Mouse (Mus musculus) embryo, embryonic 9.5 days (tissue): ENCODE measurements at regions not wholly inside any gene's neighbourhood (a gene's known extent, or its start where the extent isn't known, plus 50 kb on each side); places are given as distances from the start of the nearest gene placed in this dataset.

Source experiments
- DNase-seq: peaks from one replicate; pipeline ENCODE4 v3.0.0-alpha.2; 2017; ENCODE audit errors: extremely low spot score

- DNase-seq, result no peak
Observed at GRCm38 (mm10) chr2:72674856-72675440, 199.0 kb downstream of the Cdca7 start.

GRCm38 (mm10) chr2:72677731-72678130 lies 201.8 kb downstream of the Cdca7 start:
- DNase-seq, result no peak

GRCm38 (mm10) chr2:72688031-72688430 lies 212.1 kb downstream of the Cdca7 start:
- no peak for DNase-seq

GRCm38 (mm10) chr2:72701081-72701480 lies 225.1 kb downstream of the Cdca7 start:
- DNase-seq, result no peak

DNA sequence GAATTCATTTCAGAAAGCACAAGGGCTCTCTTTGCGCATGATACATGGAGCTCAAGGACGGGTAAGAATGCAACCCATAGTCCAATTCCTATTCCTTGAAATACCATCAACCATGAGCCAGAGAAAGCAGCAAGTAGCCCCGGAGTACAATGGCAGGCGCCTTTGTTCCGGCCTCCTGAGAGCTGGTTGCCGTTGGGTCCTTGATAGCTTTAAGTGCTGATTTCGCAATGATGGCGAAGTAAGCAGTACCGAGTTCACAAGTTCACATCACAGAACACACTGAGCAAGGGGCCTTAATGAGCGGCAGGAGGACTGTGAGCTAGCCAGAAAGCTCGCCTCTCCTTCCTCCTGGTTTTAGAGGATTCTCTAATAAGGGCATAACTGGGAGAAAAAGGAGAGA lies 227.3 kb downstream of the Cdca7 start:
- DNase-seq, result no peak

- DNase-seq, result peak; percentile 15
Observed at GRCm38 (mm10) chr2:72707676-72708659, 232.0 kb downstream of the Cdca7 start.

- no peak for DNase-seq
Observed at GRCm38 (mm10) chr2:72716931-72717330, 241.0 kb downstream of the Cdca7 start.

- DNase-seq, result peak; percentile 28
Observed at GRCm38 (mm10) chr2:72728699-72729098, 251.5 kb downstream of the Sp3 start.

DNA sequence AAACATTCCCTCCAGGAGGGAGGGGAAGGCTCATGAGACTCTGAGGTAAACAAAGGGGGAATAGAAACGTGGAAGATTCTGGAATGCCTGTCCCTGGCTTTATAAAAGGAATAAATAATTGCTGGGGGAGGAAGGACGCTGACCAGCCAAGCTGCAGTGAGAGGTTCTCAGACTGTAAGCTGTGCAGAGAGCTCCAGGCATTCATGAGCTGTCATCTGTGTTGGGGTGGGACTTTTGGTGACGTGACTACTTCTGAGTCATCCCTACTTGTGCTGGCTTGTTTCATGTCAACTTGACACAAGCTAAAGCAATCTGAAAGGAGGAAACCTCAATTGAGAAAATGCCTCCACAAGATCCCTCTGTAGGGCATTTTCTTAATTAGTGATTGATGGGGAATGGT lies 246.9 kb downstream of the Sp3 start:
- no peak for DNase-seq

- DNase-seq, result no peak
Observed at GRCm38 (mm10) chr2:72735035-72735434, 245.2 kb downstream of the Sp3 start.

DNA sequence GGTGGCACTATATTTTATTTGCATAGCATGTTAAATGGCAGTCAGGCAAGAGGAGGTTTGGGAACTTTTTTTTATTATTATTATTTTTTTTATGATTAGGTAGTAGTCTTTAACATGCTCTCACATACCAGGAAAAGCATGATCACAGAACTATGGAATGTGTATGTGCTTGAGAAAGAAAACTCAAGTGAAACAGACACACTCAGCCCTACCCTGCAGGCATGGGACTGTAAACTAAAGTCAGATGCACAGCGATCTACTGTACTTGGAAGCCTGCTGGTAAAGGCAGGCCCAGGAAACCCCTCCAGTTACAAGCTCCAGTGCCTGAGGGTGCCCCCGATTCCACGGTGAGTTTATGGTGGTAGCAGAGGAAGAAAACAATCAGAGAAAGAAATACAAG lies 243.6 kb downstream of the Sp3 start:
- no peak for DNase-seq

DNA sequence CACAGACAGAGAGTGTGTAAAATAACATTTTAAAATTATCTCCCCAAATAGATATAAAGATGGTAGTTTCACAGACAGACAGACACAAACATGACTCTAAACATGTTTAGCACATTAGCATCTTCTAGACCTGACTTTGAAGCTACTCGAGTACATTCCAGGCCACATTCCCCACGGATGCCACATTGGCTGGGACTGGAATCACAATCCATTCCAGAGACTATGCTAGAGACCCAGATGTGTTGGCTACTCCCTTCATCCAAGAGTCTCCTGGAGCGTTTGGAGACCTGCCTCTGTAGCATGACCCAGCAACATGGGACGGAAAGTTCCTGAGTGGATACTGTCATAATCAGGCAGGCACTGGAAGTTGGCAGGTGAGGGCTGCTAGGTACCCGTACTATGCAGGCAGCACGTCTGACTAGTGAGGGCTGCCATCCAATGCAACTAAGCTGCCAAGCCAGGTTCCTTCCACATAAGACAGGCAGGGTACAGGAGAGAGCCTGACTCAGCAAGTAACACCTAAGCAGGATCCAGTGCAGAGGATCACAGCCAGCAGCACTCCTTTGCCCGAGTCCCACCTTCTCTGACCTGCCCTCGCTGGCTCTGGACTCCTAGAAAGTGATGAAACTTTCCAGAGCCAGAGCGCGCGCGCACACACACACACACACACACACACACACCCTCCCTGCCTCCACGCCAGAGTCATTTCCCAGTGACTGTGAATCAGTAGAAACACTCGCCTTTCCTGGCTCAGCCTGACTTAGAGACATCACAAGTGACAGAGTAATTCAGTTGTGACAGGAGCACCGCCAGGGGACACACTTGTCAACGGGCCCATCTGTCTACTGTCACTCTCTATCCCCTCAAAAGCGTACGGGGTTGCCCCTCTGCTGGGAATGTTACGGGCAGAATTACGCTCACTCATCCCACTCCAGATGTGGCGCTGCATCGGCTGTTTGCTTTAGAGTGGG lies 239.6 kb downstream of the Sp3 start:
- peak; percentile 39 for DNase-seq

GRCm38 (mm10) chr2:72741746-72742145 lies 238.5 kb downstream of the Sp3 start:
- no peak for DNase-seq

- DNase-seq, result no peak
Observed at GRCm38 (mm10) chr2:72743651-72744050, 236.6 kb downstream of the Sp3 start.

- no peak for DNase-seq
Observed at GRCm38 (mm10) chr2:72744901-72745300, 235.3 kb downstream of the Sp3 start.

DNA sequence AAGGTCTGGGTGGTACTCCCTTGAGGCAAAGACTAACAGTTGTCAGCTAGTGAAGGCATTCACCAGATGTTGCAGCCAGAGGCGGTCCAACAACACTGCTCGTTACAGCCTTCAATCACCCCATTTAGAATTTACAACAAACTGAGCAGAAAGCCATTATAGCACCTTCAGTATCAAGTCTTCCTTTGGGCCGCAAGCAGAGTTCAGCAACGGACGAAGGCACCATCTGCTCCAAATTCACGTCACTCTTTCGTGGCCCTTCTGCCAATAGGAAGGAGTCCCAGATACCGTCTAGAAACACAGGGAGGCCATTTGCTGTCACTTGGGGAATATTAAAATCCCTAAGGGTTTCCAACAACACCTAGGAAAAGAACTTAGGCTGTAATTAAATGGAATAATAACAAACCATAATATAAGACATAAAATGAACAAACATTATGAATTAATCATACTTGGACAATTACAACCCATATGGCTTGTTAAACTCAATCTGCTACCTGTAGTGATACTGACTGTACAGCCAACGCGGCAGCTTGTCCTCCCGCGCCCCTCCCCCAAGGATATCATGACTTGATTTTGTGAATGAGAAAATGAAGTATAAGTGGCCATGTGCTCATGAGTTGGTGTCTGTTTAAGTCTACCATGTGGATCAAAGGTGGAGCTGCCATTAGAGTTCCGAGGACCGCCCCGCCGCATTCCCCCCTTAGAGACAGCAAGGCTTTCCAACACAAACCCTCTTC lies 233.6 kb downstream of the Sp3 start:
- no peak for DNase-seq

DNA sequence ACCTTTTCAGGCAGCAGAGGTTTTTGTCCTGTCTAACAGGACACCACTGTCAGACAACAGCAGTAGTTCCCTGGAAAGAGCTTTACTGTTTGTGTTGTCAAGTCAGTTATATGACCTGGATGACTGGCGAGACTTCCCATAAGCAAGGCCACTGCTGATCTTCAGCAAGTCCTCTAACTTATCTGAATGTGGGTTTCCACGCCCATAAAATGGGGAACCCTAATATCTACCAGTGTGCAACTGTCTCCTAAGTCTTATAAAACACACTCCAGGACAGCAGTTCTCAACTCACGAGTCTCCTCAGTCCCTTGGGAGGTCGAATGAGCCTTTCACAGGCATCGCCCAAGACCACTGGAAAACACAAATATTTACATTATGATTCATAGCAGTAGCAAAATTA lies 232.9 kb downstream of the Sp3 start:
- no peak for DNase-seq

DNA sequence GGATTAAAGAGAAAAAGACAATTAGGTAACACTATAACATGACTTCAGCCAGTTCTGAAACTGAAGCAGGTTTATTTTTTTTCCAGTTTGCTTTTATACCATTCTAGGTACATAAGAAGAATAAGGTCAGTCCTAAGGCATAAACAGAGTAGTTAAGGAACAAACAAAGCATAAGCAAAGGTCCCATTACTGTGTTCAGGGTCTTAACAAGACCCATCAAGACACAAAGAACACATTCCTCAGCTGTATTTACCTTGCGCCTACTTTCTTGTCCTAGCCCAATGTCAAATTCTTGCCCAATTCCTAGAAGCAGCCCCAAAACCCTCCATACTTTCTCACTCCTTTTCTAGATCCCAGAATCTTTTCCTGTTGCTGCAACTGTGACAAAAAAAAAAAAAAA lies 230.8 kb downstream of the Sp3 start:
- DNase-seq, result no peak

- no peak for DNase-seq
Observed at GRCm38 (mm10) chr2:72751441-72751840, 228.8 kb downstream of the Sp3 start.

GRCm38 (mm10) chr2:72752624-72753176 lies 227.5 kb downstream of the Sp3 start:
- DNase-seq, result no peak
